Mouse (Mus musculus): ENCODE measurements around the gene Snap91.

DNA sequence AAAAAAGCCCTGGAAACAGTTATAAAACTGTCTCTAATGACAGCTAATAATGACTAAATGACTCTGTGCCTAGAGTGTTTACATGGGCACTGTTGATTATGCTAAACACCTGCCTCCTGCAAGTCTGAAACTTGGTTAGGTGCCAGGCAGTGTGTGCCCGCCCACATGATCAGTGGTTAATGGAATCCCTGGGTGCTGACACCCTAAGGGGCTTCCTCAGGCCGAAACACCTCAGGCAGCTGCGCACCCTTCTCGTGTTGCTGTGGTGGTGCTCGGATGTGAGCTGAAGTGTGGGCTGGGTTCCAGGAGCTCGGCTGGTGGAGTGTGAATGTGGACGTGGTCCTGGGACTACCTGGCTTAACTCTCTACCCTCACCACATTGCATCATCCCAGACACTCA is 103.1 kb downstream of the Snap91 start:
- TF ChIP-seq POLR2A (IDR thresholded peaks at IDR 0.05; ENCODE audit: borderline replicate concordance, extremely low read depth, insufficient read depth, insufficient read length, poor library complexity, severe bottlenecking), result no peak
- TF ChIP-seq CTCF (IDR thresholded peaks at IDR 0.05; ENCODE audit: borderline replicate concordance, extremely low read depth, insufficient read depth, insufficient read length), result no peak
